Mouse (Mus musculus): ENCODE data around the gene Dzip1.
A peak's percentile ranks its signal among the peaks of the same experiment; 100 is the strongest.

The Dzip1 gene

DNA sequence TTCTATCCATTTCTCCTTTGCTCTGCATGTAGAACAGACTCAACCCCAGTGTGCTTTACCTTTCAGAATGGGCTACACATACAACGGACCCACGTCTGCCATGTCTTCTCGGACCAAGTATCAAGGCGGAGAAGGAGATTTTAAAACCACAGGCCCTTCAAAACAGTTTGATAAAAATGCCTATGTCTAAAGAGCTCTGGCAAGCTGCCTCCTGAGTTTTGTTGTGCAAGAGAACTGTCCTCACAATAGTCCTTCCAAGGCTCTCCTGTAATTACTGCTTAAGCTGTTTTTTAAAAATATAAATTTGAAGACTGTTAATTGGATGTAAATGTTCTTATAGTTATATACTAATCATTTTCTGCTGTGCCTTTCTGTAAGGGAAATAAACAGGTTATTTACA, 51.1 kb downstream of the Dzip1 start:
- no peak for DNase-seq (ENCODE audit: low read depth, low spot score)

DNA sequence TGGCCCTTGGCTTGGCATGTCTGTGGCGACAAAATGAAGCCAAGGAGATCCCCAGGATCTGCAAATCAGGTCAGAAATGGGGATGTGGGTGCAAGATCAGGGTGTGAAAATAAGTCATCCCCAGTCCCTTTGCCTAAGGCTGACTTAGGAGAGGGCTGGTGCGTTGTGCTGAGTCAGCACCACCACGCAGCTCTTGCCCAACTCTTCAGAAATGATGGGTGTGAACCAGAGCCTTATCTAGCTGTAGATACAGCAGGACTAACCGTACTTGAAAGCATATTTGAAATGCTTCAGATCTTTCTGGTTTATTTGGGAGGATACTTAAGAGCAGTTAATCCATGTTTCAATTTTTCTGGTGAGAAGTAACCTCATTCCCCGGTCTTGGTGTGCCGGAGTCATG, 55.5 kb downstream of the Dzip1 start:
- DNase-seq (ENCODE audit: low read depth, low spot score), result no peak

DNA sequence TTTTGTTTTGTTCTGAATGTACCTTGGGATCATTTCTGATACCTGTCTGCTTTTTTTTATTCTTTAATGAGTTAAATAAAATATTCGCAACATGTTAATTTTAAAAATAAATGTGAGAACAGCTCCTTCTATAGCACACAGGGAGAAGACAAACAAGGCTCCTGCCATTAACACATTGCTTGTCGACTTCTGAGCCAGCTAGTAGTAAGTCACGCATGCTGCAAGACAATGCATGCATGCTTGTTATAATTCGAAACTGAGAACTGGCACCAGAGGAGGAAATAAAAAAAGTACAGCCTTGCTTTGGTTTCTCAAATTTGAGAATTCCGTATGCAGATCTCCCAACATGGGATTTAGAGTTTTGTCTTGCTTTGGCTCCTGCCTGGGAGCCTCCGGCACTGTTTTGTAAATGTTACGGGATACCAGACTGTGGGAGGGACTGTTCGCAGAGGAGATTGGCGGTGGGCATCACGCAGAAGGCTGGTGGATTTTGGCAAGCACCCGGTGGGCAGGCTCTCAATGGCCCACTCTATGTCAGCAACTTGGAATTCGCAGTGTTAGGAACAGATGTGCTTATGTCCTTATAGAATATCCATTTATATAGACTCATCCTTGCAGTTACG, 57.0 kb downstream of the Dzip1 start:
- no peak for DNase-seq (ENCODE audit: low read depth, low spot score)

DNA sequence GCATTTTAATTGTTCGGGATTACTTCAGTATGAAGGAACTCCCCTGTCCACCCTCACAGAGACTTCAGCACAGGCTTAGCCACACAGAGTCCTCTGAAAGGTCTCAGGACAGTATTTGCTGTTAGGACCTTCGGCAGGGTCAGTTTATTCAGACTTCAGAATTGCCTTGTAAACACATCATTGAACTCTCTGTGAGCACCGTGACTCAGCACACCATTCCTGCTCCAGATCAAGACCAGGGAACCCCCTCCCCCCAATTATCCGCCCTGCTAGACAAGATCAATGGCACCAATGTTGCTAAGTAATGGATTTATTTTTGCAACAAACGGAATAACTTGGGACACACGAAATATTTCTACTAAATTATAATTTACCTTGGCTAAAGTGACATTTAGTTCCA, 57.9 kb downstream of the Dzip1 start:
- DNase-seq (ENCODE audit: low read depth, low spot score), result peak; percentile 30

DNA sequence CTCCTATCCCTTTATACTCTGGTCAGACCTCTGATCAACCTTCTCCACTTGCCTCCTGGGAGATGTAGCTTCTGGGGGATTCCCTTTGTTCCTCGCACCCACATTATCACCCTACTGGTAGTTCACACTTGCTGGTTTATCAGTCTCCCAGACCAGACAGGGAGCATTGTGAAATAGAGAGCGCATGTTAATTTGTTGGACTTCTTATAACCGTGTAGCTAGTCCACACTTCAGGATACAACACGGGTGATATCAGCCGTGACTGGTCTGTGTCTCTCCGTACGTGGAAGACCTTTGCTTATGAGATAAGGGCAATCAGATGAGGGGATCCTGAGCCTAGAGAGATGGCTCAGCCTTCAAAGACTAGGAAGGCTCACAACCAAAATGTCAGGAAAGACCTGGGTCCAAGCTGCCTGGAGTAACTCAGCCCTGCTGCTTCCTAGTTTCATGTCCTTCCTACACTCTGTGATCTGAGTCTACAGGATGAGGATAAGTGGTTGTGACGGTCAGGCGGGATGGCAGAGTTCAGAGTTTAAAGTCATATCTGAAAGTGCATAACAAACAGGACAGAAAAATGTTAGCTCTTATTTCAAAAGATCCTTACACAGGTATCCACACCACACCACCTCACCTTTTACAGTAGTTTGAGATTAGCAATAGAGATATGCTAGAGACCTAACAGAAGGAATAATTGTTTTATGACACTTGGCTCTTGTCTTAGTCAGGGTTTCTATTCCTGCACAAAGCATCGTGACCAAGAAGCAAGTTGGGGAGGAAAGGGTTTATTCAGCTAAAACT, 59.0 kb downstream of the Dzip1 start:
- no peak for DNase-seq (ENCODE audit: low read depth, low spot score)

DNA sequence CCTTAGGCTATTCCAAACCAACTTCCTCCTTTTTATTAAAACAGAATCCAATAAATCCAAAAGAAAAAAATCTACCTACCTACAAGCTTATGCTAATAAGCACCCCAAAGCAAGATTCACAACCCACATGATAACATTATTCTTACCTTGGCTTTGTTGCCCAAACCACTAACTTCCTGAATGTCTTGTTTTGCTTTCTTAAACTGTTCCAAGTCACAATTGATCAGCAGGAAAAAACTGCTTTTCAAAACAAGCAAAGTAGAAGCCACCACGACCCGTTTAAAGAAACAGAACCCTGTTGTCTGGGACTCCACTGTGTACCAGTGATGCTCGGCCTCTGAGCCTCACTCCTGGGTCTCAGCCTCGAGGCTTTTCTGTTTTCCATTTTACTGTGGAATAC, 60.4 kb downstream of the Dzip1 start:
- no peak for DNase-seq (ENCODE audit: low read depth, low spot score)

DNA sequence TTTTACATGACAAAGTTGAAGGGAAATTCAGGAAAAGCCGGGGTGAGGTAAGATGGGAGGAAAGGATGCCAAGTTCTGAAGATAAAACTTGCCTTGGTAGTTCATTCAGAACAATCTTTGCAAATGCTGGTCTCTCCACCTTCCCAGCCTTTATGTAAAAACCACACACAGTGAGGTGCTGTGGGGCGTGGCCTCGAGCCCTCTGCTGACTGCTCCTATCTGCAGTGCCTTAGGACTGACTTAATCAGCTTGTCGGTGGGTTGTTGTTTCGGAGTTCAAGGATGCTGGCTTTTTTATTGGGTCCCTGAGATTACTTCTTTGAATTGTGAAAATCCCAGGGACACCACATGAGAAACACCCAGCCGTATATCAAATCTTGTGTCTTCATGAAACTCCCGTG, 63.0 kb downstream of the Dzip1 start:
- no peak for DNase-seq (ENCODE audit: low read depth, low spot score)

DNA sequence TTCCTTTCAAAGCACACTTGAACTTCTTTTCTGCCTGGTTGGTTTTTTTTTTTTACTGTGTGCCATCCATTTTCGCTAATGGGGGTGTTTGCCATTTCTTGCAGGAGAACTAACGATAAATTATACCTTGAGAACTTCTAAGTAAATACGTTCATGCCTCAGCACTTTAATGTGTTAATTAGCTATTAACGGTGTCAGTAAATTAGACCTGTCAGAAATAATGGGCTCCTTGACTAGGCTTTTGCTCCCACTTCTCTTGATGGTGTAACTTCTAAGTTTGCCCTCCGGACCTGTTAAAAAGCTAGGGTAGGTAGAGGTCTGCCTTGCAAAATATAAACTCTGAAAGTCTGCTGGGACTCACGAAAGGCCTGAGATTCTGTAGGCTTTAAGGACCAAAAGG, 66.9 kb downstream of the Dzip1 start:
- no peak for DNase-seq (ENCODE audit: low read depth, low spot score)

DNA sequence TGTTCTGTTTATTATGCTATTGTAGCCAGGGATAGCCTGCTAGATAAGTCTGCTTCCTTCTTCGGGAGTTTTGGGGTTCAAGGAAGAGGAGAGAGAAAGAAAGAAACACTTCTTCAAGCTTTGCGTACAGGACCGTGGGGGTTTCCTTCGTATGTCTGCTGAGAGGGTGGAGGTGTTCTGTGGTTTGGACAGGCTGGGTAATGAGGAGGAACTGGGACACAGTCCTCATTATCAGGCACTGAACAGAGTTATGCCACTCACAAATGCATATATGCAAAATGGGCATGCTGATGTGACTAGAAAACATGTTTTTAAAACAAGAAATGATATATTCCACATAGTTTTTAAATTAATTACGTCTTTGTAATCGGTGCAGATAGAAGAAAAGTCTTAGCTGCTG, 68.7 kb downstream of the Dzip1 start:
- DNase-seq (ENCODE audit: low read depth, low spot score), result no peak

DNA sequence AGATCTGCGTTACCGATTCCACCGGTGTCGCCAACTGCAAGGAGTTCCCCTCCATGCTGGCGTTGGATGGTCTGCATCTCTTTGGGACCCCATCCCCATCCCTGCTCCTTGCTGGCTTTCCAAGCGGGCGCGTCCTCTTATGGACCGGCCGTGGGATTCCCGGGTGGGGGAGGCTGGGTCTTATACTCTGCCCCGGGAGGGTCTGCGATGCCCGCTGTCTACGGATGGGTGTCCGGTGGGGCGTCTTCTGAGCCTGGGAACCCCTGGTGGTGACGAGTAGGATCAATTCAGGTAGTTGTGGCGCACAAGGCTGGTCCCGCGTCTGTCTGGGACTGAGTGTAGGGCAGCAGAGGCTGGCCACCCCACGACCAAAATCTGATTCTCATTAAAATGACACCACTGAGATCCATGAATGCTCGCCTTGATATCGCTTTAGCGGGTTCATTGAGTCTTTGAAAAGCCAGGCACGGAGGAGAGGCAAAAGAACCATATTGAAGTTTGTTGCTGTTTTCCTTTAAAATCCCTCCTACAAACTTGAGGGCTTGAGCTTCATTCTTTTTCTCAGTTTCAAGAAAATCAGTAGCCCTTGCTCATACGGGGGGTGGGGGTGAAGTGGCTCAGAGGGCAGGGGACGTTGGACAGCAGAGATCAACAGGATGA, 70.0 kb downstream of the Dzip1 start:
- DNase-seq (ENCODE audit: low read depth, low spot score), result peak; percentile 27

DNA sequence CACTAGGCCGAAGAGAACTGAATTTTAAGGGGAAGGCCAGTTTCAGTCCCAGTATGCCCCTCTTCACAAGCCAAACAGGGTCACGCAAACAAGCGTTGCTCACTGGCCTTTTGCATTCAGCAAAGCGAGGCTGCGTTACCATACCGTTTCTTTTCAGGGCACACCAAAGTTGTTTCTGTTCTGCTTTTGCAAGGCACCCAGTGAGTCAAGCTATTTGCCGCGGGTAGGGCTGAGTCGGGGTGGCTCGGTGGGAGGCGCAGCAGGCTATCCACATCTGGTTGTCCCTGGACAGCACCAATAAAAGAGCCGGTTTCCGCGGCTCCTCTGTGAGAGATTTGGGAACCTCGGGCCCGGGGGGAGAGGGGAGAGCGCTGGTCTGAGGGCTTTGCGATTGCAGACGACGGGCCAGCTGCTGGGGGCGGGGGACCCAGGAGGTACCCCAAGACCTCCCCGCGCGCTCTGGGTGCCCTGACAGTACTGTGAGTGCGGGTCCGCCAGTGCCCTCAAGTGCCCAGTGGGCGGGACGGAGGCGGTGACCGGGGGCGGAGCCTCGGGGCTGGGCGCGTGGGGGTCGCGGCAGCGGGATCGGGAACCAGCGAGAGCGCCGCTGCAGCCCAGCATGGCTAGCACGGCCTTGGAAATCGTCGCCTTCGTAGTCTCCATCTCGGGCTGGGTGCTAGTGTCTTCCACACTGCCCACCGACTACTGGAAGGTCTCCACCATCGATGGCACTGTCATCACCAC, 70.7 kb downstream of the Dzip1 start:
- peak; percentile 29 for DNase-seq (ENCODE audit: low read depth, low spot score)

DNA sequence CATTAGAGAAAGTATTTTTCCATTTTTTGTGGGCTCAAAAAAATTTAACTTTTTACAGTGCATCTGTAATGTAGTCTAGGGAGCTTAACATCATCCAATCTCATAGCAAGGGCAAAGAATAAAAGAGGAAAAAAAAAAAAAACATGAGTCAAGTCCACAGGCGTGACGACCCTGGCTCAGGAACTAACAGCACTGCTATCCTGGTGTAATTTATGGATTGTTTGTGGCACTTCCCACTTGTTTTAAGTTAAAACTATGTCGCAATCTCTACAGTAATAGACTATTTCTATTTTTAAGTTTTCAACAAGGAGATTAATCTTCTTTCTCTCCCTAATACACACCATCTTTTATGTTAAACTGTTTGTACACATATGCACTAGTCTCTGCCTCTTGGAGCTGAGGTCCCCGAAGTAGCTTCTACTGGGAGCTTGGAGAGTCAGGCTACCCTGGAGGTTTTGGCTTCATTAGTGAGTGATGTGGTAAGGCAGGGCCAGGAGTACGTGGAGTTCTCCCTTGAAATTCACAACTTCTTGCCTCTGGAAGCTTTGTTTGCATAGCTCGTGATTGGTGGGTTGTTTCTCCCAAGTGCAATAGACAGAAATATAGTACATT, 73.7 kb downstream of the Dzip1 start:
- DNase-seq (ENCODE audit: low read depth, low spot score), result no peak

DNA sequence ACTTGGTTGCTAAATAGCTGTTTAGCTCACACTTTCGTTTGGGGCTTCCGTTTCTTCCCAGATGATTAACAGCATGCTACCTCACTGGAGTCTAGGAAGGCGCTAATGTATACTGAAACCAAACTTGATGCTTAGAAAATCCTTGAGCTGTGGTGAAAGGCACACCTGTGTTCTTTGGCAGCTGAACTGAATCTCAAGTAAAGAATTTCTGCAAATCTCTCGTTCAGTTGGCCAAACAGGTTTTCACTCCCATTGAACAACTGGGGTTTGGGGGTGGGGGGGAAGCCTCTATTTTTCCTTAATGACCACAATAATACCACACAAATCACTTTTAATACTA, 74.6 kb downstream of the Dzip1 start:
- no peak for DNase-seq (ENCODE audit: low read depth, low spot score)

DNA sequence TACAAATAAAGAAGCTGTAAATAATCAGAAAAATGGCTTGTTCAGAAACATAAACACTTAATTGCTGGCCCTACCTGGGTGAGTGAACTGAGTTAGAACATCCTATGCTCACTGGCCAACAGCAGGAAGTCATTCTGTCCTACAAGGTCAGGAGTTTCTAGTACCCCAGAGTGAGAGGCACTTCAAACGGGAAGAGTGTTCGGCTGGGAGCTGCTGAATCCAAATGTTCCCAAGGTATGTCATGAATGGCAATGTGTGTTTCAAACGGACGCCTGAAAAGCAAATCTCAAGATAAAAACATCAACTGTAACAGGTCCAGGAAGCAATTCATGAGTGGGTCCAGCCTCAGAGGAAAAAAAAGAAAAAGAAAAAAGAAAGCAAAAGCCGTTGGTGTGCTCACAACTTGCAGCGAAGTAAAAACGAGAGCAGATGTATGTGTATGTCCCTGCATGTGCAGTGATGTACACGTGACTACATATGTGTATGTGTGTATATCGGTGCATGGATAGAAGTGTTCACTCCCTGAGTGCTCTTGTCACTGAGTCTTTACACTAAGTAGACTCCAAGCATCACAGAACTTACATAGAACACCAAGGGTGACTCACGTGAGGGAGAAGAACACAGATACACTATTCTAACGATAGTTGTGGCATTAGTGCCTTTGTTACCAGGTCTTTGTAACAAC, 75.1 kb downstream of the Dzip1 start:
- no peak for DNase-seq (ENCODE audit: low read depth, low spot score)

DNA sequence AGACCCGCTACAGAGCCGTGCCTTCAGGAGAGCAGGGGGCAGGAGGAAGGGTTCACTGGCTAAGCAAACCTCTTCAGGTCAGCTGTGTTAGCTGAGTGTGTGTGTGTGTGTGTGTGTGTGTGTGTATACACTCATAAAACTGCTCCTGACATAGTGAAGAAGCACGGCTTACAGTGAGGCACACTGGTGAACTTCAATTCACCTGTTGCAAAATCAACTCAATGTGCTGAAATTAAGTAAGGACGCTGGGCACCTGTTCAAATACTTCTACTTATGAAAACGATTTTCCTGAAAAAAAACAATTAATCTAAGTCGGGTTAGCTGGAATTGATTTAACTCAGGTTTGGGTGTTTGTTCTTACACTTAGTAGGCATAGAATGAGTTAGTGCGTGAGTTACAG, 77.1 kb downstream of the Dzip1 start:
- DNase-seq (ENCODE audit: low read depth, low spot score), result no peak

DNA sequence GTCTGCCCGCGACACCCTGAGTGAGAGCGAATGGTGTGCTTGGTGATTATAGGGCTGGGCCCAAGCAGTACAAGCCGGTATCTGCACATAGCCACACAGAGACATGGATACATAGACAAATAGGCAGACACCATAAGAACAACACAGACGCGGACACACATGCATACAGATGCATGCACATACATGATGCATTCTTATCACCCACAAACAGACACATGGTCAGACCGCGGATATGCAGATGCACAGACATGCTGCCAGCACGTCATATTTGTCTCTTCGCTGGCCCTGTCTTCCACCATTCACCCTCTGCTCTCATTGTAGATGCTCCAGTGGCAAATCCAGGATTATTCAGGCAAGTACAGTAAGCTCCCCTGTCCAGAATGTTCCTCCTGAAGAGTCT, 78.4 kb downstream of the Dzip1 start:
- no peak for DNase-seq (ENCODE audit: low read depth, low spot score)

DNA sequence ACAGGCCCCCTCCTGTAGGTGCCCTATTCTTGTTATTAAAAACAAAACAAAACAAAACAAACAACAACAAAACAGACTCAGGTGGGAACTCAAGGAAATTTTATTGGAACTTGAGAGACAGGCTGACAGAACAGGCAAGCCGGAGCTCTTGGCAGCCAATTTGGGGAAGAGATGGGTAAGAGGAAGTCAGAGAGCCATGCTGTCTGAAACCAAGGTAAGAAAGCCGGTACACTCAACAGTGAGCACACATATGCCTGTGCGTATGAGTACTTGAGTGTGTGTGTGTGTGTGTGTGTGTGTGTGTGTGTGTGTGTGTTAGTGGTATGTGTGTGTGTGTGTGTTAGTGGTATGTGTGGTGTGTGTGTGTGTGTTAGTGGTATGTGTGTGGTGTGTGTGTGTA, 82.9 kb downstream of the Dzip1 start:
- DNase-seq (ENCODE audit: low read depth, low spot score), result no peak

DNA sequence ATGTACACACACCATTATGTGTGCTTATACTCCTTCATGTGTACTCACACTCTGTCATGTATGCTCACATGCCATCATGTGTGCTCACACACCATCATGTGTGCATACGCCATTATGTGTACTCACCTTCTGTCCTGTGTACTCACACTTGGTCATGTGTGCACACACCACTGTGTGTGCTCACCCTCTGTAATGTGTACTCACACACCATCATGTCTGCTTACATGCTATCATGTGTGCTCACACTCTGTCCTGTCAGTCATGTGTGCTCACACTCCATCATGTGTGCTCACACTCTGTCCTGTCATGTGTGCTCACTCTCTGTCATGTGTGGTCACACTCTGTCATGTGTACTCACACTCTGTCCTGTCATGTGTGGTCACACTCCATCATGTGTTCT, 85.2 kb downstream of the Dzip1 start:
- DNase-seq (ENCODE audit: low read depth, low spot score), result no peak

DNA sequence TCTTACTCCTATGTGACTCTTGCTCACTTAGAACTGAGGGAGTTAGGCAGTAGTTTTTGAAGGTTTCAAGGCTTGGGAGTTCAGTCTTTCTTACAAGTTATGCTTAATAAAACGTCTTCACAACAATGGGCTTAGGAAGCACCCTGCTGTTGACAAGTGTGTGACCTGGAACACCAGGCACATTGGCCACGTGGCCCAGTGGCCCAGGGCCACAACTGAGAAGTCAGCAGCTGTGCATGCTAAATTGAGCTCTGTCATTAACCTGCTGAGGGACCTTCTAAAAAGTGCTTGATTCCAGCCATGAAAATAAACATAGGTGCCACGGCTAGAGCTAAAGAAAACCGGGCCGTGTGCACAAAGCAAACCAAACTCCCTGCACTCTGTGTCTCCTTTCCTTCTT, 85.8 kb downstream of the Dzip1 start:
- no peak for DNase-seq (ENCODE audit: low read depth, low spot score)

DNA sequence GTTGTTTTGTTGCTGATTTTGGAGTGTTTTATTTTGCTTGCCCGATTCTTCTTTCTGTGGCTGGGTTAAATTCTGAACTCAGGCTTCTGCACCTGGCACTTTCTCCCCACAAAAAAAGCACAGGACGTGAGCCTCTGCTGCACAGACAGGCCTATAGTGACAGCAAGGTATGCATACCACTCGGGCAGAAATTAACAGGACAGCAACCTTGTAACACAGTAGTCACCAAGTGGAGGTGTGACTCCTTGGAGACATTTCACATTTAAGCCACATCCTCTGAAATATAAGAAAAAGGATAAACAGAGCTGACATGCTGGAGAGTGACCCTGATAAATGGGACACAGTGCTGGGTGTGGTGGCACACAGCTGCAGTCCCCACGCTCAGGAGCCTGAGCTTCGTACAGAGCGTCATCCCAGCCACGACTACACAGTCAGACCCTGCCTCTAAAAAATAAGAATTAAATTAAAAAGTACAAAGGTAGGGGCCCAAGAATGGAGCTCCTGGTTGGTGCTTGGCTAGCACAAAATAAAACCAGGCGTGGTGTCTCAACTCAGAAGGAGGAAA, 86.6 kb downstream of the Dzip1 start:
- no peak for DNase-seq (ENCODE audit: low read depth, low spot score)

DNA sequence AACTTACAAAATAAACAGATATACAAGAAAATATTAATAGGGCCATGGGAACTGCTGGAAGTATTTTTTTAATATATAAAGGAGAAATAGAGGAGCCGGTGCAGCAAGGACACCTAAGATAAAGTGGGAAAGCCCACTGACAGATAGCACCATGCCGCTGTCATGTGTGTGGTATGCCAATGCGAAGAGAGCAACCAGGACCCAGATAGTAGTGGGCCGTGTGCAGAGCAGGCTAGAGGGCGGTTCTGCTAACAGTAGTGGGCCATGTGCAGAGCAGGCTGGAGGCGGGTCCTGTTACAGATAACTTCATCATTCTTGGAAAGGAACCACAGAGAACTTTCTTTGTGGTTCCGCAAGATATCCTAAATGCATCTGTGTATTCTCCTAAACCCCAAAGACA, 88.5 kb downstream of the Dzip1 start:
- DNase-seq (ENCODE audit: low read depth, low spot score), result peak; percentile 54

Measured in R1 (cell line).